Mouse (Mus musculus) T-helper 2 cell (primary cell): ENCODE data around the gene Lmbr1.
"Not testable (repeated sequence)": the region's sequence is repeated elsewhere in the genome, so short reads cannot be mapped to it uniquely, and the experiment has no call there.

Experiments
- in situ Hi-C: fragments of 300-600 bp; cut with MboI, MseI; formaldehyde crosslinking; loops from one replicate; pipeline ENCODE4 v1.15.1; 2025; ENCODE audit warnings: high pct_unique_total_duplicates

The Lmbr1 gene

GRCm38 (mm10) chr5:29378298-29379036, at the start of gene Lmbr1:
Gene Lmbr1, minus strand, starts transcription at chr5:29378390.
- in situ Hi-C loops: no loop called here

DNA sequence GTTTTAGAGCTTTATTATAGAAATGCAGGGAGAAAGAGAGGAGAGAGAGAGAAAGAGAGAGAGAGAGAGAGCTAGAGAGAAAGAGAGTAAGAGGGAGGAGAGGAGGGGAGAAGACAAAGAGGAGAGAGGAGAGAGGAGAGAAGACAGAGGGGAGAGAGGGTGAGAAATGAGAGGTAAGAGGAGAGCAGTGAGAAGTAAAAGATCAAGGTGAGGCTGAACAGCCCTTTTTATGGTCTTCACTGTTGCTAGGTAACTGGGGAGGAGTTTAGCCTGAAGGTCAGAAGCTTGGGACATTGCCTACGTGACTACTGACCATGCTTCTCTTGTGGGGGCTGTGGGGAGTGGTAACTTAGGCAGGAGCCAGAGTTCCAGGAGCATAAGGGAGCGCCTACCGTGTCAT, 45.1 kb upstream of the Lmbr1 start:
- in situ Hi-C loops: not testable (repeated sequence)

DNA sequence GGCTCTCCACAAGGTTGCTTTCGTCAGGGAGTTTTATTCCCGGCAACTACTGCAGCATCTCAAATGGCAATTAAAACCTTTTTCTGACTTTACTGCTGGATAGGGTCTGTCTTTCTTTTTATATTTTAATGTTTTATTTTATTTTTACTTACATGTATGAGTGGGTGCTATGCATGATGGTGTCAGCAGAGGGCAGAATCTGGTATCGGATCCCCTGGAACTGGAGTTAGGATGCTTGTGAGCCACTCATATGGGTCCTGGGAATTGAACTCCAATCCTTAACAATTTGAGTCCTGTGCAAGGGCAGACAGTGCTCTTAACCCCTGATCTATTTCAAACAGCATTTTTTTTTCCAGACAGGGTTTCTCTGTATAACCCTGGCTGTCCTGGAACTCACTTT, 34.9 kb upstream of the Lmbr1 start:
- in situ Hi-C loops: no loop called here

DNA sequence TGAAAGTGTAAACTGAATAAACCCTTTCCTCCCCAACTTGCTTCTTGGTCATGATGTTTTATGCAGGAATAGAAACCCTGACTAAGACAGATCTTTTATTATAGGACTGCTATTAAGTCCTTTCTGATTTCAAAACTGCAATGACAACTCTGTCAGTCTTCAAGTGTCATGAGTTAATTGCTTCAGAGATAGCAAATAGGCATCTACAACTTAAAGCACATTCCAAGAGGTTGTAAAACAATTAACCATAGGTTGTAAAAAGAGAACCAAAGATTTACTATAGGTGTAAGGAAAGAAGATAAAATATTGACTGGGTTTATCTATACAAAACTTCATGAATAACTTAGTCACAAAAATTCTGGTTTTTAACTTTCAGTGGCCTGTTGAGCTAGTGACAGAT, 32.7 kb upstream of the Lmbr1 start:
- in situ Hi-C loops: no loop called here

GRCm38 (mm10) chr5:29398427-29398826, 20.2 kb upstream of the Lmbr1 start:
- in situ Hi-C loops: loop anchor here (10.0 kb wide), 2 partner anchors 56 to 286 kb away; no protein-coding TSS in a partner anchor

- in situ Hi-C loops: loop anchor here (5.0 to 10.0 kb wide), 3 partner anchors 46 to 1277 kb away; partner anchors contain the start of genes Mnx1 and Nom1
Measured at GRCm38 (mm10) chr5:29388944-29389765, 11.0 kb upstream of the Lmbr1 start.

DNA sequence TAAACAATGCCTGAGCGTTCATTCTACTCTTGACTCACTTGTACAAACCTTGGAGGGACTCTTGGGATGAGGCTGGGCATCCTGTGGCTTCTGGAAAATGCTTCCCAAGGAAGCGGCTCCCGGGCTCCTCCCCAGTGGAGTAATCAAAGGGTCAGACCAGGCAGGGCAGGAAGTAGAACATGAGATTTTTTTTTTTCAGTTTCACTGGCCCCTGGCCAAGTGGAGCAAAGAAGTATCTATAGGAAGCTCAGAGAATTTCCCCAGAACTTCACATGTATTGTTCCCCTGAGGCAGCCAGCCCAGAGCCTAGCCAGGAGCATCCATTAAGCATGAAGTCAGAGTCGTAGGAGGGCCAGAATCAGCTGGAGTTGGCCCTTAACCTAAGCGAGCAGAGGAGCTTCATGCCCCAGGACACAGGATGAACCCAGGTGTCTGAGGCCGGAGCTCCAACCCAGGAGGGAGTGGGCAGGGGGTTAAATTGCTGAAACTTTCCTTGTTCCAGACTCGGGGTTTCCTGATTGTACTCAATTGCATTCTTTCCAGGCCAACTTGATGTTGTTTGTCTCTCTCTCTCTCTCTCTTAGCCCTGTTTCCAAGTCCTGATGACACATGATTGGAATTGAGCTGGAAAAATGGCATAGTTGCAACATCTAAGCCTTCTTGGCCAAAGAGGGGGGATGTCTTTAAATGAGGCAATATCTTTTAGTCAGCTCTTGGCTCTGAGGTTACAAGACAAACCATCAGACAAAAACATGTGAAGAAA, 10.2 kb upstream of the Lmbr1 start:
- in situ Hi-C loops: loop anchor here (5.0 to 10.0 kb wide), 3 partner anchors 46 to 1276 kb away; partner anchors contain the start of genes Mnx1 and Nom1

GRCm38 (mm10) chr5:29387591-29387990, 9.4 kb upstream of the Lmbr1 start:
- in situ Hi-C loops: loop anchor here (5.0 to 10.0 kb wide), 3 partner anchors 47 to 1275 kb away; partner anchors contain the start of genes Mnx1 and Nom1

DNA sequence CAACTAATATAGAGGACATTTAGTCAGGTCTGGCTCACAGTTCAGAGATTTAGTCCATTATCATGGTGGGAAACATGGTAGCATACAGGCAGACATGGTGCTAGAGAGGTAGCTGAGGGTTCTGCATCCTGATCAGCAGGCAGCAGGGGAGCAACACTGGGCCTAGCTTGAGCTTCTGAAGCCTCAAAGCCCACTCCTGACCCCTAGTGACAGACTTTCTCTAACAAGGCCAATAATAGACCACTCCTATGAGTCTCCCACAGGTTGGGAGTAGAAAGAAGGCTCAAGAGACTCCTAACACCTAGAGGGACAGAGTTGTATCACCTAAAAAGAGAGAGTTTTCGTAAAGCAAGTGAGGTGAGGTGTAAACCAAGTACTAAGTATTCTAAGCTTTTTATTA, 4.6 kb upstream of the Lmbr1 start:
- in situ Hi-C loops: loop anchor here (10.0 kb wide), 2 partner anchors 52 to 92 kb away; partner anchors contain the start of genes Mnx1 and Nom1

- in situ Hi-C loops: loop anchor here (10.0 kb wide), 2 partner anchors 55 to 95 kb away; partner anchors contain the start of genes Mnx1 and Nom1
Measured at GRCm38 (mm10) chr5:29380091-29380490, 1.9 kb upstream of the Lmbr1 start.

DNA sequence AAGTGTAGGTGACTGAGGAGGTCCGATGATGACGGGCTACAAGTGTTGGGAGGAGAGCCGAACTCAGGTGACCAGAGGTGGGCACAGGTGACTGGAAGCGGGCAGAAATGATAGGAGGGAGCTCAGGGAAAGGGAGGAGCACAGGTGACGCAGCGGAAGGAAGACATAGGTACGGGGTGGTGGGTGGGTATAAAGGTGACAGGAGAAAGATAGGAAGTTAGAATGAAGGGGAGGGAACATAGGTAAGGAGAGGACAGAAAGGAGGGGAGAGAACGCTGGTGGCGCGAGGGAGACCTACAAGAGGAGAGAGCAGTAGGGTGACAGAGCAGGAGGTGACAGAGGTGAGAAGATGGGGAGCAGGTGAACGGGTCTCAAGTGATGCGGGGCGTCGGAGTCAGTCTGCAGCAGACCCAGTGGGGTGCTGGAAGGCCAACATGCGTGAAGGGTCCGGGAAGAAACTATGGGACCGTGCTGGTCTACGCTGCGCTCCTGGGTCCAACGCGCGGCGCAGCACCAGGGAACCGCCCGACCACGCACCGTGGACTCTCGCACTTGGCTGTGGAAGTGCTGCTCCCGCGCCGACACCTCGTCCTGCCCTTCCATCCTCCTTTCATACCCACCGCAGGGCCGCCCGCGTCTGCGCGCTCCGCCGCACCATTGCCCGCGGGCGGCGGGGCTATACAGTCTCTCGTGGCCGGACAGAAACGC, 446 bp downstream of the Lmbr1 start:
- in situ Hi-C loops: no loop called here

DNA sequence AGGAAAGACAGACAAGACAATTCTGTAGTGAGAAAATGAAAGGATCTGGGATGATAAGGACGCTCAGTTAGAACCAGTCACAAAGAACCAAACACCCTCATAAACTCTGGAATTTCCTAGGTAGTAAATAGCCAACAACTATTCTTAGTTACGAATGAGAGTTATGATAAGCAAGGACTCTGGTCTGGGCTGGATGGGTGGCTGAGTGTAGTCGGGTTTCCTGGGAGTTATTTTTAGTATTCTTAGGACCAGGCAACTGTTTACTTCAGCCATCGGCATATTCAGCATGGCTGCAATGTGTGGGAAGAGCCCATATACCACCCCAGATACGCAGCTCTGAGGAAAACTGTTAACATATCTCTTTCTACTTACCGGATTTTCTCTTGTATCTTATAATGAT, 14.7 kb downstream of the Lmbr1 start:
- in situ Hi-C loops: no loop called here

DNA sequence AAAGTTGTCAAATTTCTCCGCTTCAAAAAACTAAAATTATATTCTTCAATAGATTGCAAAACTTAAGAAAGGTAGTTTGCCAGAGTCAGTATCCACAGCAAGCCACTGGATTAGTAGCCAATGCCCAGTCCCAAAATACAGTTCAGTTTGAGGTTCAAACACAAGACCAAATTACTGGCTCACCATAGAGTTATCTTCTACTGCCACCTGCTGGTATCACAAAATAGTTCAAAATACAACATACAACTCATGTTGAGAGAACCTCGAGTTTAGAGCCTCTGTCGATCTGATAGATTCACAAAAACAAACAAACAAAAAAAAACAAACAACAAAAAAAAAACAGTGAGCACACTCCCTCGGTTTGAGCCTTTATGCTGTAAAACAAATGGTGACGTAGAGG, 42.4 kb downstream of the Lmbr1 start:
- in situ Hi-C loops: loop anchor here (5.0 kb wide), 1 partner anchor 884 kb away; no protein-coding TSS in a partner anchor

DNA sequence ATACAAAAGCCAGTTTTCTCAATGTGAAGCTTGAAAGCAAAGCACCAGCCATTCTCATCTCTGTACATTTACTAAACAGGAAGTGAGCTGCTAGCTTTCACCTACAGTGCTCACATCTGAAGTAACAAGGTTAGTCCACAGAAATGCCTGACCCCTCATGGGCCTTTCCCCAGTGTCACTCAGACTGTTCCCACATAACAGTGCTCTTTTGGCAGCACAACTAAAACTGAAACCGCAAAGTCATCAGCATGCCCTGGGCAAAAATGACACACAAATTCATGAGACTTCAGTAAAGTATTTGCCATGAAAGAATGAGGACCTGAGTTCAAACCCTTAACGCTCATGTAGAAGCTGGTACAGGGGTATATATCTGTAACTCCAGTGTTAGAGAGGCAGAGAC, 55.7 kb downstream of the Lmbr1 start:
- in situ Hi-C loops: no loop called here

DNA sequence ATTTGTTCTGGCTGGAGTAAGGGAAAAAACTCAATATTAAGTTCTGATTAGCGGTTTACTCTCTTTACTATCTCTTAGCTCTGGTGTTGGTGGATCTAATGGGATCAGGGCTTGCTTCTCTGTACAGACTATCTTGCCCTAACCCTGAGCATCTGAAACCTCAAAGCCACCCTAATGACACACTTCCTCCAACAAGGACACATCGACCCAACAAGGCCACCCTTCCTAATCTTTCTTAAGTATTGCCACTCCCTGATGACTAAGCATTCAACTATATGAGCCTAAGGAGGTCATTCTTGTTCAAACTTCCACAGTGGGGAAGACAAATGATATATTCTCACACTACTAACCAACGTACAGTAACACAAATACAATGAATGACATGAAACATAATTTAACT, 69.0 kb downstream of the Lmbr1 start:
- in situ Hi-C loops: no loop called here

GRCm38 (mm10) chr5:29293194-29293593, 85.0 kb downstream of the Lmbr1 start:
- in situ Hi-C loops: loop anchor here (10.0 kb wide), 1 partner anchor 838 kb away; no protein-coding TSS in a partner anchor

DNA sequence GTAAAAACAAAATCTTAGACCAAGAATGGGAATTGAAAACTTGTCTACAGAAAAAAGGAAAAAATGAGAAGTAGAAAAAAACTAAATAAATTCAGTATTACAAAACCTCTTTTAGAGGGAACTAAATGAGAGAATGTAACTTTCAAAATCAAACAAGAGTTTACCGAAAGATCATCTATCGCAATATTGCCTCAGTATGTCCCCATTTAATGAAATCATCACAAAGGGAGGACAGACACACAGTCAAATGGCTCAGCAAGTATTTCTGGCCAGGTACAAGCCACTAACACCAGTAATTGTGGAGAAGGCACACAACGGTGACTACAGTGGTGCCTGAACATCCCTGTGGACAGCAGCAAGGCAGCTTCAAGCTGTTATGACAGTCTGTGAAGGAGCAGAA, 88.1 kb downstream of the Lmbr1 start:
- in situ Hi-C loops: loop anchor here (10.0 kb wide), 1 partner anchor 835 kb away; no protein-coding TSS in a partner anchor

GRCm38 (mm10) chr5:29289703-29290102, 88.5 kb downstream of the Lmbr1 start:
- in situ Hi-C loops: loop anchor here (10.0 kb wide), 1 partner anchor 835 kb away; no protein-coding TSS in a partner anchor

GRCm38 (mm10) chr5:29281081-29281480, 97.1 kb downstream of the Lmbr1 start:
- in situ Hi-C loops: no loop called here

GRCm38 (mm10) chr5:29274746-29275145, 103.4 kb downstream of the Lmbr1 start:
- in situ Hi-C loops: no loop called here

GRCm38 (mm10) chr5:29273426-29273825, 104.8 kb downstream of the Lmbr1 start:
- in situ Hi-C loops: no loop called here
